Mouse (Mus musculus) limb, embryonic 15.5 days (tissue): ENCODE results near the gene Tnpo3. TPM values are rescaled to one million over a fixed set of nuclear protein-coding genes. Genes with fewer than 3 reads are reported as not detected.

ENCODE experiments used
- ATAC-seq: fragments of 200-750 bp; cut with Nextera tagmentation; 2 replicates; pipeline ENCODE4 v1.8.0; 2017; ENCODE audit warnings: low read depth, moderate TSS enrichment; ENCODE audit not compliant: insufficient number of reproducible peaks, low FRiP score, low TSS enrichment
- H3K27ac ChIP-seq: fragments of 300-500 bp; sonication (generic); 2 replicates; pipeline ENCODE4 v1.5.1; 2015; ENCODE audit warnings: moderate library complexity, mild to moderate bottlenecking, inconsistent platforms
- H3K27me3 ChIP-seq: fragments of 300-500 bp; sonication (generic); 2 replicates; pipeline ENCODE4 v1.6.1; 2015; ENCODE audit warnings: inconsistent platforms
- H3K36me3 ChIP-seq: fragments of 300-500 bp; sonication (generic); 2 replicates; pipeline ENCODE4 v1.6.1; 2015; ENCODE audit warnings: inconsistent platforms
- H3K4me1 ChIP-seq: fragments of 300-500 bp; sonication (generic); 2 replicates; pipeline ENCODE4 v1.6.1; 2015; ENCODE audit warnings: inconsistent platforms
- H3K4me2 ChIP-seq: fragments of 300-500 bp; sonication (generic); 2 replicates; pipeline ENCODE4 v1.6.1; 2015; ENCODE audit warnings: mild to moderate bottlenecking, inconsistent platforms
- H3K4me3 ChIP-seq: fragments of 300-500 bp; sonication (generic); 2 replicates; pipeline ENCODE4 v1.5.1; 2015; ENCODE audit warnings: mild to moderate bottlenecking, inconsistent platforms
- H3K9ac ChIP-seq: fragments of 300-500 bp; sonication (generic); 2 replicates; pipeline ENCODE4 v1.6.1; 2015; ENCODE audit warnings: inconsistent platforms
- H3K9me3 ChIP-seq: fragments of 300-500 bp; sonication (generic); 2 replicates; pipeline ENCODE4 v1.6.1; 2016; ENCODE audit warnings: inconsistent platforms
- WGBS: fragments of 180-500 bp; shearing (Covaris S2); methylation state at CpG from one replicate; pipeline ENCODE4 v1.1.7; 2015; 5-methylcytosine and 5-hydroxymethylcytosine counted together
- polyA plus RNA-seq: library from polyadenylated mRNA; unstranded; fragments of >200 nt; fragmentation: Nextera tagmentation; extraction: Ambion mirVana; gene quantifications from 2 replicates; pipeline ENCODE4 v1.2.1, GENCODE M21; 2015

Tnpo3 gene
- polyA plus RNA-seq, 1 experiment from 2014 or later, result 80.0 TPM

DNA sequence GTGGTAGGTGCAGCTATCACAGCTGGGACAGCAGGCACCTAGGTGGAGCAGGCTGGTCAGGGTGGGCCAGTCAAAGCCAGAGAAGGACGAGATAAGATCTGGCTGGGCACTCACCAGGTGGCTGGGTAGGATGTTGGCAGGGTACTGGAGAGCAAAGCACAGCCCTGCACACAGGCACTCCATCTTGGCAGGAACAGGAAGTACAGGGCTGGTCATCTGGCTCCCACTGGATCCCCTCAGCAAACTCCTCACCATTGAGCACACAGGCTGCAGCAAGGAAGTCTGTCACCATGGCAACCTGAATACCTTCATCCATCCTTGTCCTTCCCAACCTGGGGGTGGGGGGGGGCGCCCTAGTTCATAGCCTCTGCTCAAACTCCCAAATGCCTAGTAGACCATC lies 111.9 kb downstream of the Tnpo3 start:
- H3K27me3 ChIP-seq, result peaks cover 13% of the 10 kb centered on the region
- no peak for ATAC-seq
- H3K4me2 ChIP-seq, result no peak overlapping the region
- no peak overlapping the region for H3K27ac ChIP-seq
- H3K9me3 ChIP-seq, result no peaks in the 10 kb centered on the region
- H3K9ac ChIP-seq, result no peak overlapping the region
- WGBS, result 61% methylated on average over 2 of the region's 2 CpGs
- H3K36me3 ChIP-seq, result peaks cover 25% of the 10 kb centered on the region
- H3K4me1 ChIP-seq, result no peaks in the 10 kb centered on the region
- H3K4me3 ChIP-seq, result no peak overlapping the region

DNA sequence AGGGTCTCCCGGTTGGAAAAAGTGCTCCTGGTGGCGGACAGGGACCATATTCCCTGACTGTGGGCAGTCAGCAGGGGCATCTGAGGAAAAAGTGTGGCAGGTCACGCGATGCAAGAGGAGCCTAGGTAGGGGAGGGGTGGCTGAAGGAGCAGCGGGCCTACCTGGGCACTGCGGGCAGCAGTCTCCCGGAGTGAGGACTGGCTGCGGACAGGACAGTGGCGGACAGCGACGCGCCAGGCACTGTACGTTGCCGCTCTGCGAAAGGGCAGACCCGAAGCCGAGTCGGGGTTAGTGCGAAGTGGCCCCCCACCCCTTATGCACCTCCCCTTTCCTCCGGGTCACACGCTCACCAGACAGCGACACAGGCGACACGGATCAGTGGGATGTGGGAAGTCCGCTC lies 113.4 kb downstream of the Tnpo3 start:
- 42% methylated on average over 25 of the region's 25 CpGs for WGBS
- Histone ChIP-seq H3K9ac (no peak overlapping the region), H3K27ac (no peak overlapping the region), H3K4me3 (no peak overlapping the region), H3K36me3 (peaks cover 28% of the 10 kb centered on the region), H3K9me3 (no peaks in the 10 kb centered on the region), H3K4me2 (no peak overlapping the region), H3K27me3 (peaks cover 13% of the 10 kb centered on the region), H3K4me1 (no peaks in the 10 kb centered on the region)
- ATAC-seq, result no peak

DNA sequence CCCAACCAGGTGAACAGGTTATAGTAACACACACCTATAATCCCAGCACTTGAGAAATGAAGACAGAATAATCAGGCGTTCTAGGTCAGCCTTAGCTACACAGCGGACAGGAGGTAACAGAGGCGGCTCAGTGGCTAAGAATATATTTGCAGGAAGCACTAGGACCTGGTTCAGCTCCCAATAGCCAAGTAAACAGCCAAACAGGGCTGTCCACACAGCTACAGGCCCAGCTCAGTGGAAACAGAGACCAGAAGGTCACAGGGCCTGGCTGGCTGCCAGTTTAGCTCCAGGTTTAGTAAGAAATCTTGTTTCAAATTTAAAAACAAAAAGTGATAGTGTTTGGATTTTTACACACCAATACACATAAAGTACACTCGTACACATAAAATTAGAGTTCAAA lies 115.6 kb downstream of the Tnpo3 start:
- Histone ChIP-seq H3K4me1 (no peaks in the 10 kb centered on the region), H3K27ac (no peak overlapping the region), H3K27me3 (peaks cover 13% of the 10 kb centered on the region), H3K9ac (no peak overlapping the region), H3K4me2 (no peak overlapping the region), H3K9me3 (no peaks in the 10 kb centered on the region), H3K4me3 (no peak overlapping the region), H3K36me3 (peaks cover 27% of the 10 kb centered on the region)
- 79% methylated on average over 4 of the region's 4 CpGs for WGBS
- no peak for ATAC-seq

Other genes with a start within 250 kb of the Tnpo3 start
- gene Opn1sw, start 221.4 kb downstream of the Tnpo3 start, polyA plus RNA-seq, result 1.1 and 1.3 TPM in 2 replicates
- 18.1 and 21.0 TPM in 2 replicates for gene Ccdc136, start 213.6 kb downstream of the Tnpo3 start, polyA plus RNA-seq
- 21.5 and 28.0 TPM in 2 replicates for gene Flnc, start 176.6 kb downstream of the Tnpo3 start, polyA plus RNA-seq
- gene Atp6v1f, start 142.2 kb downstream of the Tnpo3 start, polyA plus RNA-seq, result 221 and 243 TPM in 2 replicates
- gene Atp6v1fnb, start 138.4 kb downstream of the Tnpo3 start, polyA plus RNA-seq, result not detected in 2 replicates
- gene Kcp, start 101.9 kb downstream of the Tnpo3 start, polyA plus RNA-seq, result 25.8 and 26.5 TPM in 2 replicates
- 4.6 and 6.0 TPM in 2 replicates for gene Irf5, start 83.3 kb downstream of the Tnpo3 start, polyA plus RNA-seq
- gene Tspan33, start 84.3 kb upstream of the Tnpo3 start, polyA plus RNA-seq, result 4.1 and 4.3 TPM in 2 replicates
- 45.6 and 52.1 TPM in 2 replicates for gene Smo, start 125.6 kb upstream of the Tnpo3 start, polyA plus RNA-seq
- gene Ahcyl2, start 158.1 kb upstream of the Tnpo3 start, polyA plus RNA-seq, result 11.4 and 13.4 TPM in 2 replicates